Mouse (Mus musculus) megakaryocyte, adult 5-6 weeks (primary cell): ENCODE measurements around the gene Antxr1. TPM values are rescaled to one million over a fixed set of nuclear protein-coding genes. Genes with fewer than 3 reads are reported as not detected.

Experiments used
- ATAC-seq: 2 replicates; pipeline ENCODE4 v1.8.0; 2016; ENCODE audit warnings: mild to moderate bottlenecking, inconsistent platforms; ENCODE audit not compliant: poor library complexity, severe bottlenecking
- total RNA-seq, 2 experiments: library from RNA; stranded (forward) in 1 of 2; stranded (reverse) in 1 of 2; fragments of 153-499, 151-499 nt in 1 of 2; fragments of 221-1000, 200-1000 nt in 1 of 2; gene quantifications; 2 replicates each; pipeline versions ENCODE4 v1.2.3 to v1.2.4; 2015 to 2017

The Antxr1 gene
- total RNA-seq, 2 experiments from 2014 or later, result 0.07 to 0.56 TPM

DNA sequence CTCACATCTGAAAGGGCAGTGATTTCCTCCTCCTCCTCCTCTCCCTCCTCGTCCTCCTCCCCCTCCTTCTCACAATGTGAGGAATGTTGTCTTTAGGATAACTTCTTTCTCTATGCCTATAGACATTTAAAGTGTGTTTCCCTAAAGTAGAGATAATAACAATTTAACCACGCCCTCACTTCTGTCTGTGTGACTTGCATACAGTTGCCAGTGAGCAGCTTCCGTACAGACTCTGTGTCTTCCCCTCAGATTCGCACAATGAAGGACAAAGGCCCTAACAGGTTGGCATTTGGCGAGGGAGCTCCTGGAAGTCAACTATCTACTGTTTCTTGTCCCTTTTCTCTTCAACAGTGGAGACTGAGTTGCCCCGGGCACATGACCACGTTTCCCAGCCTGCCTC lies 185.2 kb downstream of the Antxr1 start:
- ATAC-seq, result no peak

GRCm38 (mm10) chr6:87147921-87148320 lies 187.7 kb downstream of the Antxr1 start:
- ATAC-seq, result no peak

GRCm38 (mm10) chr6:87143594-87143993 lies 192.0 kb downstream of the Antxr1 start:
- no peak for ATAC-seq

DNA sequence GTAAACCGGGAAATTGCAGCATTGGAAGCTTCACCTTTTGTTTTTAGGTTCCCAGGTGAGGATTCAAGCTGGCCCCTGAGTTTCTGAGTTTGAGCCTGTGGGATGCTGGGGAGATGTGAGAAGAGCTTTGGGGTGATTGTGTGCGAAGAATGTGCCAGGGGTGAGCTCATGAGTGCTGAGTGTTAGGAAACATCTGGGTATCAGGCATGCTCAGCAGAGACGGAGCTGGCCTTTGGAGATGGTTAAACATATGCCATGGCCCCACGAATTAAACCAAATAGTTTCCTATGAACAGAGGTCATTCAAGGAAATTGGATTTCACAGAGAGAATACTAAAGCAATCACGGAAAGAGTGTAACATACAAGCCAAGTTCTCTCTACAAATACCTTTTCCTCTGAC lies 193.4 kb downstream of the Antxr1 start:
- no peak for ATAC-seq

GRCm38 (mm10) chr6:87139796-87140553 lies 195.6 kb downstream of the Antxr1 start:
- no peak for ATAC-seq

DNA sequence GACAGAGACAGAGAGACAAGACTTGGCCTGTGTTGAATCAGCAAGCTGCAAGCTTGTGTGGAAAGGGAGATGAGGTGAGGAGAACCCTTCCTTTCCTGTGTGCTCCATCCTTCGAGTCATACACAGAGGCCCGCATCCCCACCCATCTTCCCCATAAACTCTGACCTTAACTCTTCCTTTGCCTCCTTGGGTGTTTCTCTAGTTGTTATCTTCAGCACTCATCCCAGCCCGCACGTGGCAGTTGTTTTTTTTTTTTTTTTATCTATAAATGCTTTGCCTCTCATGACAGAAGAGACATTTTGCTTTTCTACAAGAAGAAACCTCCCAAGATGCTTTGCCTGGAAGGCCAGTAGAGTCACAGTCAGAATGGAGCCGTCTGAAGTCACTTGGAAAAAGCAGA lies 197.1 kb downstream of the Antxr1 start:
- no peak for ATAC-seq

GRCm38 (mm10) chr6:87133966-87134546 lies 201.6 kb downstream of the Antxr1 start:
- no peak for ATAC-seq

DNA sequence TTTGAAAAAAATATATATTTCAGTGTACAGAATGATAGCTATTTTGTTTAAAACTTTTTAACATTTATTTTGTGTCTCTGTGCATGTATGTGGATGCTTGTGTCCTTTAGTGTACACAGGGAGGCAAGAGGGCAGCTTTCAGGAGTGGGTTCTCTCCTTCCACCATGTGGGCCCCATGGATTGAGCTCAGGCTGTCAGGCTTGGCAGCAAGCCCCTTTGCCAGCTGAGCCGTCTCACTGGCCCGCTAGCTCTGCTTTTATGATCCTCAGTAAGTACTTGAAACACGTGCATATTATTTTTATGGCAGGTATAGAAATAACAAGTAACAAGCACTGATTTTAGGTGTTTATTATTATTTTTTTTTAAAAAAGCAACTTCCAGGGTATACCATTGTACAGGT lies 202.1 kb downstream of the Antxr1 start:
- no peak for ATAC-seq

- ATAC-seq, result no peak
Observed at GRCm38 (mm10) chr6:87131078-87131477, 204.5 kb downstream of the Antxr1 start.

- peak; percentile 62 for ATAC-seq
Observed at GRCm38 (mm10) chr6:87130628-87131027, 205.0 kb downstream of the Antxr1 start.

- ATAC-seq, result peak; percentile 52
Observed at GRCm38 (mm10) chr6:87129861-87130260, 205.8 kb downstream of the Antxr1 start.

DNA sequence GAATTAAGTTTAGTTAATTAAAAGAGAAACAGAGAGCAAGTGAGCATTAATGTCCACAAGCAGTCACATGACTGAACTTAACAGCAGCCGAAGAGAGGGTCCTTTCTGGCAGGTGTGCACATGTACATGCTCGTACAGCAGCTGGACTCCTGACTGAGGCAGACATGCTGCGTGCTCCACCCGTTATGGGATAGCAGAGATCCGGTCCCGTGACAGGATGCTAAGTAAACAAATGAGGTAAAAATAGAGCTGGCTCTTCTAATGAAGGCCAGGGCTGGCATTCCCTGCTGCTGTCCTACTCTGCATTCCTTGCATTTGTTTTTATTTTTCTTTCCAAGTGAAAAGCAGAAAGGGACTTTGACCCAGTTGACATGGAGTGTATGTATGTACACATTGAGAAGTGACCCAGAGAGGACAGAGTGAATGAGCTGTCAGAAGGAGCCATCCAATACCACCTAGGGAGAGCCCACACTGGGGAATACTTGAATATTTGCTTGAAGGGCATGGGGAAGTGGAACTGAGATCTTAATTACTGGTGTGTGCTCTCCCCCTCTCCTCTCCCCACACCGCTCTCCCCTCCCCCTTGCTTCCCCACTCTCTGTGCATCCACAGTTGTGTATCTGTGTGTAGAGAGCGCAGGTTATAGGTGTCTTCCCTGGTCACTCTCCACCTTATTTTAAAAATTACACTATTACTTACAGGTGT lies 208.4 kb downstream of the Antxr1 start:
- no peak for ATAC-seq

GRCm38 (mm10) chr6:87123973-87124372 lies 211.6 kb downstream of the Antxr1 start:
- no peak for ATAC-seq

- no peak for ATAC-seq
Observed at GRCm38 (mm10) chr6:87123406-87123805, 212.2 kb downstream of the Antxr1 start.

- ATAC-seq, result no peak
Observed at GRCm38 (mm10) chr6:87121961-87122360, 213.7 kb downstream of the Antxr1 start.

DNA sequence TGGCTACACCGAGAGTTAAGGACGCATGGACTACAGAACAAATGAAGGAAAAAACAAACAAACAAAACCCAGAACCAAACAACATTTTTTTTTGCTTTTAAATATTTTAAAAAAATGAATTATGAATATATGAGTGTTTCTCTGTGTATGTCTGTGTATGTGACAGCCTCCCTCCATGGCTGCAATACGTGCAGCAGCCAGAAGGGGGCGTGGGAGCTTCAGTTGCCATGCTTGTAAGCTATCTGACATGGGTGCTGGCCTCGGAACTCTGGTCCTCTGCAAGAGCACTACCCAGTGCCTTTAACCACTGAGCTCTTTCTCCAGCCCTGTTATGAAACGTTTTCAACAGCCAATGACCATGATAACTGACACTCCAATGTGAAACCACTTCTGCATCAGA lies 215.0 kb downstream of the Antxr1 start:
- ATAC-seq, result no peak

- ATAC-seq, result no peak
Observed at GRCm38 (mm10) chr6:87119975-87120374, 215.6 kb downstream of the Antxr1 start.

GRCm38 (mm10) chr6:87119066-87119837 lies 216.4 kb downstream of the Antxr1 start:
- ATAC-seq, result no peak

DNA sequence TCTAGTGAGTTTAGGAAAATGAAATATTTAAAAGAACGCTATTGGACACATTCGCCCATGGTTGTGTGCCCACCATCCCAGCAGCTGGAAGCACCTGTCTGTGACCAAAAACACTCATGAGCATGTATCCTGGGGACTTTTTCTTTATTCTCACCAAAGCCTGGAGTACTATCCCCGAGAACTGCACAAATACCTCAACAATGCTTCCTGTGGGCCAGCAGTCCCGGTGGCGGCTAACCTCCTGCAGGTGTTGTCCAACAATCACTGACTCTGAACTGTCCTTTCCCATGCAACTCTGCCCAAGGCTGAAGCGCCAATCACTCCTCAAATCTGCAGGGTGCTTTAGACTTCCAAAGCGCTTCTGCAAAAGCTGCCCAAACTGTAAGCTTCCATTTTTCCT lies 219.0 kb downstream of the Antxr1 start:
- ATAC-seq, result no peak

DNA sequence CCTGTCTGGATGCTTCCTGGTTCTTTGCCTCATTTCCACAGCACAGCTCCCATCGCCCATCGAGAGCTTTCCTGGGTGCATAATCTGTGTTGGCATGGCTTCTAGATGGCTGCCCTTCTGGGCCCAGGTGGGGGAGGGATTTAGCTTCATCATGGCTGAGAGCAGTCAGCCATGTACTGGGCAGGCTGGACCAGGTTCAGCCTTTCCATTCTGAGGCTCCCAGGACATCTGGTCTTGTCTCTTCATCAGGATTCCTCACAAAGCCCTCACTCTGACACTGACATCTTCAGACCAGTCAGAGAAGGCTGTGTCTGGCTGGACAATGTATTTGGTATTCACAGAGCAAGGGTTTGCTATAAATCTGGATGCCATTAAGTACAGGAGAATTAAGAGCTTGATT lies 219.6 kb downstream of the Antxr1 start:
- no peak for ATAC-seq

GRCm38 (mm10) chr6:87112125-87112524 lies 223.5 kb downstream of the Antxr1 start:
- ATAC-seq, result no peak
